Mouse (Mus musculus) heart, adult 9 months (tissue): ENCODE measurements around the gene Chga.

Experiments used
- DNase-seq, 2 experiments: peaks; one replicate each; pipeline ENCODE4 v3.0.0; 2022; ENCODE audit warnings: low spot score in 2 of 2

The Chga gene

DNA sequence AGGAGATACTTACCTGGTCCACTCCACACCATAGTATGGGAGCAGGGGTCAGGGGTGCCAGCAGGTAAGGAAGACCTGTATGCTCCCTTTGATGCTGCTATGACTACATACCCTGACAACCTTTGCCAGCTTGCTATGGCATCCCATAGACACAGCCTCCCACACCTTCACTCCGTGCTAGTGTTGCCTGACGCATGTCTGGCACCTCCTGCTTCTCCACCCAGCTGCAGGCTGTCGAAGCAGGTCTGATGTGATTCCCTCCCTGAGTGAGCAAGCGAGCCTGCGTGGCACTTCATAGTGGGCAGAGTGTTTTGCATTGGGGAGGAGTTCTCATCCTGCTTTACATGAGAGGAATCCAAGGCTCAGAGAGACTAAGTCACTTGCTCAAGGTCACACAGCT is 2.6 kb downstream of the Chga start:
- DNase-seq: no peak

DNA sequence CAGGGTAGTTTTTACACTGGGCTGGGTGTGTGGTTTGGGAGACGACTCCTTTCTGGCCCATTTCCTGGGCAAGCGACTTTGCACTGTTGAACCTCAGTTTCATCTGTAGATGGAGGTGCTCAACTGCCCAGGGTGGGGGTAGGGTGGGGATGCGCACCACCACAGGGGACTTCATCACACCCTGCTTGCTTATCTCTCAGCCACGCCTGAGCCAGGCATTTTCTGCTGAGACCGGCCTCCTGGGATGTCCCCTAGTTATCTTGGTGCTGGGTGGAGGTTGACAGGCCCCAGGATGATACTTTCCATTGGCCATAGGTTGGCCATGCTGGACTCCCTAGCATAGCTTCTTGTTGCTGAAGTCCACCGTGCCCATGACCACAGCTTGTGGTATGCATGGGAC is 10.3 kb downstream of the Chga start:
- DNase-seq: no peak

GRCm38 (mm10) chr12:102566951-102567350 is 12.2 kb downstream of the Chga start:
- no peak for DNase-seq

DNA sequence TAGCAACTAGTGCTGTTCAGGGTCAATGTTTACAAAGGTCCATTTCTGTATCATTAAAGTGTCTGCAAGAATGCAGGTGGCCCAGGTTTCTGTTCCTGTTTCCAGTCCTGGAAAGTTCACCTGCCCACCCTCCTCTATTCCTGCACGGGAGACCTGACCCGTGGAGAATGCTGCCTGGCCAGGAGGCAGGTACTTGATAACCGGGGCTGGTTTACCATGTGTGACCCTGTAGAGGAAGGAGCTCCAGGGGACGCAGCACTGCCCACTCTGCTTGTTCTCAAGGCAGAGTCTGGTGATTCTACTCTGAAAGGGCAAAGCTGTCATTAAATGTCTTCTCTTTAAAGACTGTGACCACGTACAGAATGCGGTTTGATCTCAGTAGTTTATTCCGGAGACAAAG is 13.4 kb downstream of the Chga start:
- no peak for DNase-seq

DNA sequence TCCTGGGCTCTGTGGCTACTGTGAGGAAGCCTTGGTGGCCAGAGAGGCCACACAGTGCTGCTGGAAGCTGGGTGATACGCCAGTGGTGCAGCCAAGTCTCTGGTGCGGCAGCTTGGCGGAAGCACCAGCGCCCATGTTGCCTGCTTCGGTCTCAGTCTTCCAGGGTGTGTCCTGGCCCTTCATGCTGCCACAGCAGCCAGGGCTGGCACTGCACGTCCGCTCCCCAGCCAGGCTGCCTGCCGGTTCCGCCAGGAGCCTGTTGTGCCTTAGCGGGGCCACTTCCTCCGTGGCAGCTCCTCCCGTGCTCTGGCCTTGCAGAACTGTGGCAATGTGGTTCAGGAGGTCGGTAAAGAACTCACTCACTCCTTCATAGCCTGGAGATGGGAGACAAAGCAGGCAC is 15.3 kb downstream of the Chga start:
- no peak for DNase-seq

DNA sequence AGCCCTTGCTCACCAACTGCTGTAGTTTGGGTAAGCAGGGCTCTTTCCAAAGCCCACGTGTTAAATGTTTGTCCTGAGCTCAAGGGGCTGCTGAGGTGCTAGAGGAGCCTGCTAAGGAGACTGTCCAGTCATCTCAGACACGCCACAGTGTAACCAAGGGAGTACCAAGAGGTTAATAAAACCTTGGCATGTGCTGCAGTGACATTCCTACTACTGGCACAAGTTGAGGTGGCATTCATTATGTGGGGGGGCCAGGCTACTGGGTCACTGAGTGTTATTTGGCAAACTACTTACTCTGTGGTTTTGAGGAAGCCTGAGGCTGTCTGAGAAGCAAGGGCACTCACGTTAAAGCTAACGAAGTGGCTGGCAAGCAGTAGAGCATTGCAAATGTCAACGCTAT is 16.0 kb downstream of the Chga start:
- DNase-seq: no peak

DNA sequence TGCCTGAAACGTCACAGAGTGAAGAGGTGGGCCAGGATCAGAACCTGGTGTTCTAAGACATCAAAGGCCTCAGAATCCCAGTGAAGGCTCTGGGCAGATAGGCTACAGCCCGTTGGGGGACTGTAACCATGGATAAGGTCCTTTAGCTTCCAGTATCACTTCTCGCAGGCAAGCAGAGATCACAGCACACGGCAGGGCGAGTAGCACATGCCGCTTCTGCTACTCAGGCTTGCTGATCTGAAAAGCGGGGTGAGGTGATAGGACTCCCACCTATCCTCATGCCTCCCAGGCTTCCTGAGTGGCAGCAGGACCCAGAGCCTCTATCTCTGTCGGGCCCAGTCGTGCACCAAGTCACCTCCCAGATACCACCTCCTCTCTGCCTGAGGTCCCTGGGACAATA is 16.9 kb downstream of the Chga start:
- no peak for DNase-seq

DNA sequence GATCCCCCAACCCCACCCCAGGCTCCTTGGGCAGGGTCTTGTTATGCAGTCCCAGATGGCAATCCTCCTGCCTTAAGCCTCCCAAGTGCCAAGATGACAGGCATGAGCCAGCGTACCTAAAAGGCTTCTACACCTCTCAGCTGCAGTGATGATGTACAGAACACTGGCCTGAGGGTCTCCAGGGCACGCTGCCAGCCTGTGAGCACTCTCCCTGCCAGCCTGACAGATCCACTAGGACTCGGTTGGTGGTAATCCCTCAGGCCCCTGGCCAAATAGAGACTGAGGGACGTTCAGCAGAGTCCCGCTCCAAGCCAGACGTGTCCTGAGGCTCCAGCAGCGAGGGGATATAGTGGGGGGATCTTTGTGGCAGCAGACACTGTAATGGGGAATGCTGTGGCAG is 18.3 kb downstream of the Chga start:
- no peak for DNase-seq

DNA sequence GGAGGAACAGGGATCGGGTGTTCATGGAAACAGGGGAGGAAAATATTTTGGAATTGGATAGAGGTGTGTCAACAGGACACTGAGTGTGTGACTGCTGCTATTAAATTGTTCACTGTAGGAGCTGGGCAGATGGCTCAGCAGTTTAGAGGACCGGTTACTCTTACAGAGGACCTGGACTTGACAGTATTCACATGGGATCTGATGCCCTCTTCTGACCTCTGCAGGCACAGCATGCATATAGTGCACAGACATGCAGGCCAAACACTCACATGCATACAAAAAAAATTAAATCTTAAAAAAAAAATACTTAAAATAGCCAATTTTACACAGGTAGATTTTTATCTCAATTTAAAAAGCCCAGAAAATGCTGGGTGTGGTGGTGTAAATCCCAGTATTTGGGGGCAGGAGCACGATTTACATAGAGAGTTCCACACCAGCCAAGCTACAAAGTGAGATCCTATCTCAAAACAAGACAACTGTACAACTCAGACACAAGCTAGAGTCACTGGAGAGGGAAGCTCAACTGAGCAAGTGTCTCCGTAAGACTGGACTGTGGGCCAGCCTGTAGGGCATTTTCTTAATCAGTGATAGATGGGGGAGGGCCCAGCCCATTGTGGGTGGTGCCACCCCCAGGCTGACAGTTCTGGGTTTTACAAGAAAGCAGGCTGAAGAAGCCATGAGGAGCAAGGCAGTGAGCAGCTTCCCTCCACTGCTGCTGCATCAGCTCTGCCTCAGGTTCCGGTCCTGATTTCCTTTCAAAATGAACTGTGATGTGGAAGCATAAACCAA is 21.0 kb downstream of the Chga start:
- DNase-seq: no peak

DNA sequence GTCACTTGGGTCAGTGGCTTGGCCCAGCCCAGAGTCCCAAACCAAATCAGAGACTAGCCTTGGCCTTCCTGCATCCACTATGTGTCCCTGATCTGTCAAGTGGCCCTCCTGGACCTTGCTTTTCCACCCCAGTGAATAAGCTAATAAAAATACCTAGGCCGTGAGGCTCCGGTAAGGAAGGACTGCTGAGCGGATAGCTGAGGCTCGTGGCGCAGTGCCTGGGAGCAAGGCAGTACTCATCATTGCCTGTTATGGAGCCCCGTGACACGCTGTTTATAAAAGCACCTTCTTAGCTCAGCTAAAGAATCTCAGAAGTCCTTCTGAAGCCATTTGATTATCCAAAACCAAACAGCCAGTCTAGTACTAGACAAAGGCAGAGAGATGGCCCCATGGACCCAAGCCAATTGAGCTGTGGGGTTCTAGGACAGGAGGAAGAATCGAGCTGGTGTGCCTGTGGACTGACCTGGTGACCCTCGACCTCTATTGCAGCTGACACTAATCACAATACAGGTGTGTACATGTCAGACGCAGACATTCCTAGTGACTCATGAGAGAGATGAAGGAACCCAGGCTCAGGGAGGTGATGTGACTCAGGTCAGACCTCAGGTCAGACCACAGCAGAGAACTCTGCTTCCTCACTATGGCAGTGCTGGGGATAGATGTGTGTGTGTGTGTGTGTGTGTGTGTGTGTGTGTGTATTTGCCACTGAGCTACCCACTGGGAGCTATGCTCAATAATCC is 22.1 kb downstream of the Chga start:
- DNase-seq: no peak

DNA sequence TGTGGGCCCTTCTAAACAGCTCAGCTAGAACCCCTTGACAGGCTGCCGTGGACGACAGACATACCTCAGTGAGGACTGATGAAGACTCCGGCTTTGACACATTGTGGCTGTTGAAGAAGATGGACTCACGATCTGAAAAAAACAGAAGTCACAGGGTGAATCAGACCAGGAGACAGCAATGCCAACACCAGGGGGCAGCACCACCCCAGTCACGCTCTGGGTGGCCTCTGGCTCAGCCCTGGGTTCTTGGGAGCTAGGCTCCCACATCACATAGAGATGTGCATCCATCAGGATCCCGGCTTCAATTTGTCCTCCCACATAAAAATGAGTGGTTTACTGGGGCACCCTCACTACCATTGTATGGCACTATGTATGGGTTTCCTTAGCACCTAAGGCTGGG is 24.3 kb downstream of the Chga start:
- peak; percentile 51 to 60 for DNase-seq

- DNase-seq: no peak
Observed at GRCm38 (mm10) chr12:102581579-102582196, 26.9 kb downstream of the Chga start.

- DNase-seq: no peak
Observed at GRCm38 (mm10) chr12:102582441-102582840, 27.7 kb downstream of the Chga start.

- peak; percentile 61 to 81 for DNase-seq
Observed at GRCm38 (mm10) chr12:102585390-102585789, 30.6 kb downstream of the Chga start.

- peak; percentile 71 to 79 for DNase-seq
Observed at GRCm38 (mm10) chr12:102586286-102586881, 31.6 kb downstream of the Chga start.

DNA sequence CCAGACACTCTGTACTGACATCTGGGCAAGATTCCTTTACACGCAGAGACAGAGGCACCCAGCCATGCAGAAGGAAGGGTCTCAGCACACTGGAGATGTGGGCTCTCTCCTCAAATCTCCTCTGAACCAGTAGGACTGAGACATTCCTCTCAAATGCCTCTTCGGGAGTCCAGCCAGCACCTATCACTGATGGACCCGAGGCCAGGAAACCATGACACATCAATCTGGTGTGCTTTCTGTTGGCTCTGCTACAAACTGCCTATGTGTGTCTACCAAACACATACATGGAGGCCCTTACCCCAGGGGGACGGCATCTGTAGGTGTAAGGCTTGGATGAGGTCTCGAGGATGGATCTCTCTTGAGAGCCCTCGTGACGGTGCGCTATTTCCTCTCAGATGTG is 32.3 kb downstream of the Chga start:
- no peak for DNase-seq

GRCm38 (mm10) chr12:102590711-102591360 is 36.1 kb downstream of the Chga start:
- no peak for DNase-seq

- no peak for DNase-seq
Observed at GRCm38 (mm10) chr12:102593699-102594098, 38.9 kb downstream of the Chga start.

GRCm38 (mm10) chr12:102594627-102595026 is 39.9 kb downstream of the Chga start:
- no peak for DNase-seq

GRCm38 (mm10) chr12:102596410-102596809 is 41.6 kb downstream of the Chga start:
- DNase-seq: no peak

DNA sequence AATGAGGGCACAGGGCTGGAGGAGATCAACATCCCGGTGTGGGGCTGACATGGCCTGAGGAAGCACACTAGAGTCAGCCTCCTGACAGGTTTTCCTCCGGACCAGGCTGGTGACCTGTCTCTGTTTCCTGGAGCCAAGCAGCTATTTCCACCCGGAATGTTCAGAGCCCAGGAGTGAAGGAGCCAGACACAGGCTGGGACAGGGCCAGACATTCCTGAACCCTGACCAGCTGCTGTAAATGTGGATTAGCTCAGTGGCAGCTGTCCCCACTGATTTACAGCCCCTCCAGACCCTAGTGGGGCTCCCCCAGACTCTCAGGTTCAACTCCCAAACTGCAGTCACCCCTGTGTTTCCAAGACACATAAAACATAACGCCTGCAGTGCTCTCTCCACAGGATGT is 42.7 kb downstream of the Chga start:
- DNase-seq: peak; percentile 60 to 75

GRCm38 (mm10) chr12:102598535-102598934 is 43.8 kb downstream of the Chga start:
- DNase-seq: no peak
